Mouse (Mus musculus): ENCODE results near the gene Fads3.

DNA sequence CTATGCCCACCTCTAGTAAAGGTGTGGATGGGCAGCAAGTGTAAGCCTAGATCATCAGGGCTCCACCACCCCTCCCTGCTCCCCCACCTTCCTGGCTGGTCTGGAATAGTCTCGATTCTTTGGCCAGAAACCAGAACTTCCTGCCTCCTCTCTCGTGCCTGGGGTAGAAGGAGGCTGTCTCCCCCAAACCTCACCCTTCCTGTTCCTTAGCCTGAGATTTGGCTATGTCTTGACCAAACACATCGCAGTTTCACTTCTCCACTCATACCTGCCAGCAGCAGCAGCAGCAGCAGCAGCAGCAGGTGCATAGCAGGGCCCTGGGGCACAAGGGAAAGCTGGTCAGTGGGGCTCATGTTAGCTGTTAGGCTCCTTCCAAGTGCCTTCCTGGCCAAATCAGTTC is 5.6 kb downstream of the Fads3 start:
- TF ChIP-seq POLR2A (IDR thresholded peaks at IDR 0.05; ENCODE audit: insufficient read depth, low read length) (no peak), CTCF (IDR thresholded peaks at IDR 0.05; ENCODE audit: low read depth, low read length) (no peak), EP300 (IDR thresholded peaks at IDR 0.05; ENCODE audit: insufficient read depth, low read depth, low read length) (no peak)
